Mouse (Mus musculus): ENCODE data around the gene Dnajc6. TPM values are rescaled to one million over a fixed set of nuclear protein-coding genes. Genes with fewer than 3 reads are reported as not detected.

Dnajc6 gene
- polyA plus RNA-seq, 1 experiment from 2014 or later: 1.9 TPM

- peaks cover 6% of the 10 kb centered on the region; the same call in 1 of the 2 replicates for H3K27me3 ChIP-seq (replicated peaks)
- H3K9me3 ChIP-seq: no peaks in the 10 kb centered on the region
- H3K36me3 ChIP-seq: no peaks in the 10 kb centered on the region
- peaks cover 12% of the 10 kb centered on the region; the same call in 1 of the 2 replicates for H3K4me1 ChIP-seq (replicated peaks)
- H3K4me3 ChIP-seq (replicated peaks): peak overlapping the region; percentile 30
- H3K4me2 ChIP-seq (replicated peaks): peak overlapping the region; percentile 77
- no peak overlapping the region for H3K27ac ChIP-seq
- peak overlapping the region; percentile 51 for H3K9ac ChIP-seq
- 4% methylated on average over 10 of the region's 10 CpGs for WGBS
- ATAC-seq: no peak
These were observed 12.0 kb downstream of the Dnajc6 start for GRCm38 (mm10) chr4:101508431-101508830.

- Histone ChIP-seq H3K4me1 (replicated peaks) (peaks cover 12% of the 10 kb centered on the region; the same call in 1 of the 2 replicates), H3K36me3 (no peaks in the 10 kb centered on the region), H3K4me2 (replicated peaks) (peak overlapping the region; percentile 77), H3K27ac (no peak overlapping the region), H3K9ac (peak overlapping the region; percentile 51), H3K27me3 (replicated peaks) (peaks cover 6% of the 10 kb centered on the region; the same call in 1 of the 2 replicates), H3K9me3 (no peaks in the 10 kb centered on the region), H3K4me3 (replicated peaks) (peak overlapping the region; percentile 30)
- ATAC-seq: peak; percentile 73
- WGBS: 9% methylated on average over 30 of the region's 30 CpGs
These were observed 12.6 kb downstream of the Dnajc6 start for GRCm38 (mm10) chr4:101508851-101509577.

- H3K4me3 ChIP-seq (replicated peaks): no peak overlapping the region
- no peak overlapping the region for H3K27ac ChIP-seq
- peaks cover 6% of the 10 kb centered on the region; the same call in 1 of the 2 replicates for H3K27me3 ChIP-seq (replicated peaks)
- H3K9ac ChIP-seq: no peak overlapping the region
- no peaks in the 10 kb centered on the region for H3K36me3 ChIP-seq
- no peak for ATAC-seq
- peaks cover 12% of the 10 kb centered on the region; the same call in 1 of the 2 replicates for H3K4me1 ChIP-seq (replicated peaks)
- no peak overlapping the region for H3K4me2 ChIP-seq (replicated peaks)
- 82% methylated on average over 8 of the region's 8 CpGs for WGBS
- no peaks in the 10 kb centered on the region for H3K9me3 ChIP-seq
These were observed 13.9 kb downstream of the Dnajc6 start for GRCm38 (mm10) chr4:101510111-101510903.

GRCm38 (mm10) chr4:101510904-101511210 is 14.4 kb downstream of the Dnajc6 start:
- Histone ChIP-seq H3K9ac (no peak overlapping the region), H3K4me1 (replicated peaks) (peaks cover 12% of the 10 kb centered on the region; the same call in 1 of the 2 replicates), H3K27me3 (replicated peaks) (peaks cover 6% of the 10 kb centered on the region; the same call in 1 of the 2 replicates), H3K27ac (no peak overlapping the region), H3K36me3 (no peaks in the 10 kb centered on the region), H3K4me2 (replicated peaks) (no peak overlapping the region), H3K9me3 (no peaks in the 10 kb centered on the region), H3K4me3 (replicated peaks) (no peak overlapping the region)
- ATAC-seq: no peak
- 50% methylated on average over 5 of the region's 5 CpGs for WGBS

GRCm38 (mm10) chr4:101511768-101512521 is 15.5 kb downstream of the Dnajc6 start:
- Histone ChIP-seq H3K36me3 (no peaks in the 10 kb centered on the region), H3K4me2 (replicated peaks) (no peak overlapping the region), H3K9me3 (no peaks in the 10 kb centered on the region), H3K9ac (no peak overlapping the region), H3K27me3 (replicated peaks) (peaks cover 6% of the 10 kb centered on the region; the same call in 1 of the 2 replicates), H3K4me1 (replicated peaks) (peaks cover 12% of the 10 kb centered on the region; the same call in 1 of the 2 replicates), H3K27ac (no peak overlapping the region), H3K4me3 (replicated peaks) (no peak overlapping the region)
- 92% methylated on average over 5 of the region's 5 CpGs for WGBS
- no peak for ATAC-seq

GRCm38 (mm10) chr4:101513251-101513650 is 16.8 kb downstream of the Dnajc6 start:
- H3K27me3 ChIP-seq (replicated peaks): peaks cover 6% of the 10 kb centered on the region; the same call in 1 of the 2 replicates
- H3K36me3 ChIP-seq: no peaks in the 10 kb centered on the region
- H3K9ac ChIP-seq: no peak overlapping the region
- no peaks in the 10 kb centered on the region for H3K9me3 ChIP-seq
- peaks cover 9% of the 10 kb centered on the region; the same call in 1 of the 2 replicates for H3K4me1 ChIP-seq (replicated peaks)
- H3K4me3 ChIP-seq (replicated peaks): no peak overlapping the region
- no peak for ATAC-seq
- H3K27ac ChIP-seq: no peak overlapping the region
- WGBS: 90% methylated on average over 3 of the region's 3 CpGs
- no peak overlapping the region for H3K4me2 ChIP-seq (replicated peaks)

- H3K27ac ChIP-seq: no peak overlapping the region
- H3K9me3 ChIP-seq: no peaks in the 10 kb centered on the region
- no peaks in the 10 kb centered on the region for H3K27me3 ChIP-seq (replicated peaks)
- no peaks in the 10 kb centered on the region for H3K36me3 ChIP-seq
- no peak for ATAC-seq
- WGBS: 93% methylated on average over 14 of the region's 14 CpGs
- no peak overlapping the region for H3K4me2 ChIP-seq (replicated peaks)
- no peaks in the 10 kb centered on the region for H3K4me1 ChIP-seq (replicated peaks)
- no peak overlapping the region for H3K4me3 ChIP-seq (replicated peaks)
- H3K9ac ChIP-seq: no peak overlapping the region
These were observed 19.4 kb downstream of the Dnajc6 start for GRCm38 (mm10) chr4:101515853-101516252.

GRCm38 (mm10) chr4:101516434-101517168 is 20.2 kb downstream of the Dnajc6 start:
- ATAC-seq: no peak
- Histone ChIP-seq H3K4me3 (replicated peaks) (no peak overlapping the region), H3K27ac (no peak overlapping the region), H3K4me1 (replicated peaks) (no peaks in the 10 kb centered on the region), H3K9me3 (no peaks in the 10 kb centered on the region), H3K36me3 (no peaks in the 10 kb centered on the region), H3K4me2 (replicated peaks) (no peak overlapping the region), H3K27me3 (replicated peaks) (no peaks in the 10 kb centered on the region), H3K9ac (no peak overlapping the region)
- WGBS: 84% methylated on average over 17 of the region's 17 CpGs

- WGBS: 84% methylated on average over 4 of the region's 4 CpGs
These were observed 35.5 kb downstream of the Dnajc6 start for GRCm38 (mm10) chr4:101531901-101532300.

GRCm38 (mm10) chr4:101540516-101540915 is 44.1 kb downstream of the Dnajc6 start:
- no peaks in the 10 kb centered on the region for H3K4me1 ChIP-seq (replicated peaks)
- H3K27ac ChIP-seq: no peak overlapping the region
- H3K9me3 ChIP-seq: no peaks in the 10 kb centered on the region
- no peaks in the 10 kb centered on the region for H3K27me3 ChIP-seq (replicated peaks)
- H3K4me2 ChIP-seq (replicated peaks): no peak overlapping the region
- H3K9ac ChIP-seq: no peak overlapping the region
- 67% methylated on average over 4 of the region's 4 CpGs for WGBS
- H3K36me3 ChIP-seq: no peaks in the 10 kb centered on the region
- ATAC-seq: no peak
- H3K4me3 ChIP-seq (replicated peaks): no peak overlapping the region

More at GRCm38 (mm10) chr4:101531901-101532300, 35.5 kb downstream of the Dnajc6 start:
- H3K4me2 ChIP-seq (replicated peaks): no peak overlapping the region
- H3K9me3 ChIP-seq: no peaks in the 10 kb centered on the region
- no peaks in the 10 kb centered on the region for H3K36me3 ChIP-seq
- ATAC-seq: no peak
- H3K4me1 ChIP-seq (replicated peaks): no peaks in the 10 kb centered on the region
- H3K27ac ChIP-seq: no peak overlapping the region
- H3K9ac ChIP-seq: no peak overlapping the region
- H3K4me3 ChIP-seq (replicated peaks): no peak overlapping the region
- no peaks in the 10 kb centered on the region for H3K27me3 ChIP-seq (replicated peaks)

- Histone ChIP-seq H3K36me3 (no peaks in the 10 kb centered on the region), H3K9me3 (no peaks in the 10 kb centered on the region), H3K9ac (no peak overlapping the region), H3K27me3 (replicated peaks) (peaks cover 13% of the 10 kb centered on the region), H3K4me3 (replicated peaks) (peak overlapping the region; percentile 34), H3K4me2 (replicated peaks) (peak overlapping the region; percentile 73), H3K4me1 (replicated peaks) (0 out of 2 replicates have a peak, but pooled peaks cover 8% of the 10 kb centered on the region), H3K27ac (no peak overlapping the region)
- ATAC-seq: peak; percentile 92
- WGBS: under 1% methylated on average over 33 of the region's 33 CpGs
These were observed 53.6 kb downstream of the Dnajc6 start for GRCm38 (mm10) chr4:101549958-101550591.
